Mouse (Mus musculus) kidney, adult 2 months (tissue): ENCODE results near the gene Mthfd2l.

Experiments
- CTCF ChIP-seq: fragments of 200-500 bp; conservative IDR thresholded peaks from 2 replicates; pipeline ENCODE4 v1.5.1; 2011; ENCODE audit warnings: low read depth, mild to moderate bottlenecking, control low read depth, low read length, moderate library complexity, mixed read lengths; ENCODE audit not compliant: insufficient read depth, insufficient read length
- POLR2A ChIP-seq: fragments of 200-500 bp; IDR thresholded peaks from one replicate; pipeline ENCODE4 v1.6.1; 2011; ENCODE audit warnings: low read depth, low read length, control low read depth

- no peak for TF ChIP-seq CTCF
- TF ChIP-seq POLR2A, result no peak
These were observed 57.7 kb downstream of the Mthfd2l start for GRCm38 (mm10) chr5:90988592-90988991.
